Comparison of ENCODE assay signal across 7 mouse cellular contexts in genomic region chr1:72582947-72583731, GRCm38 (mm10). TPM values are rescaled to one million over a fixed set of nuclear protein-coding genes. Genes with fewer than 3 reads are reported as not detected.
DNase-seq lines count a peak whose midpoint lies in the region; ATAC-seq lines count a peak whose summit lies in the region.

TSS of gene Smarcal1 (plus strand) at chr1:72583251.

- ATAC-seq in embryonic facial prominence, embryonic 11.5 days (replicated peaks; ENCODE audit: insufficient number of reproducible peaks, low FRiP score, low TSS enrichment, low read depth) = peak; percentile 99
- peak; percentile 98 for ATAC-seq in granulocyte monocyte progenitor cell, adult 5-6 weeks (replicated peaks; ENCODE audit: poor library complexity, severe bottlenecking)
- ATAC-seq in midbrain, embryonic 13.5 days = peak; percentile 99

- peak within 1 kb of the TSS; percentile 57 for H3K4me3 ChIP-seq in embryonic facial prominence, embryonic 11.5 days (ENCODE audit: low read depth, low read length)
- H3K4me3 ChIP-seq in limb, embryonic 10.5 days = peak within 1 kb of the TSS; percentile 69
- peak within 1 kb of the TSS; percentile 59 for H3K4me3 ChIP-seq in midbrain, embryonic 13.5 days (replicated peaks)

- no peak within 1 kb of the TSS for H3K27ac ChIP-seq in embryonic facial prominence, embryonic 11.5 days (replicated peaks; ENCODE audit: low read depth, low read length)
- H3K27ac ChIP-seq in limb, embryonic 10.5 days = peak within 1 kb of the TSS; percentile 88
- peak within 1 kb of the TSS; percentile 89 for H3K27ac ChIP-seq in midbrain, embryonic 13.5 days

- H3K4me1 ChIP-seq in embryonic facial prominence, embryonic 11.5 days (ENCODE audit: control insufficient read depth, insufficient read depth, low read length) = no peaks in the 10 kb centered on the region
- H3K4me1 ChIP-seq in limb, embryonic 10.5 days = peaks cover 30% of the 10 kb centered on the region
- H3K4me1 ChIP-seq in midbrain, embryonic 13.5 days (replicated peaks) = peaks cover 26% of the 10 kb centered on the region

- DNase-seq in adrenal gland, postnatal 14 days = peak; percentile 95
- peak; percentile 97 for DNase-seq in embryonic facial prominence, embryonic 11.5 days (ENCODE audit: low spot score)
- peak; percentile 97 for DNase-seq in kidney, adult 11 months
- DNase-seq in limb, embryonic 10.5 days (ENCODE audit: low spot score) = peak; percentile 91
- DNase-seq in spleen, adult 12 weeks (ENCODE audit: low spot score) = peak; percentile 84

- H3K9me3 ChIP-seq in embryonic facial prominence, embryonic 11.5 days (replicated peaks; ENCODE audit: control insufficient read depth, low read length) = no peaks in the 10 kb centered on the region
- no peaks in the 10 kb centered on the region for H3K9me3 ChIP-seq in limb, embryonic 10.5 days (replicated peaks)
- no peaks in the 10 kb centered on the region for H3K9me3 ChIP-seq in midbrain, embryonic 13.5 days

- peak within 1 kb of the TSS; percentile 48 for H3K4me2 ChIP-seq in embryonic facial prominence, embryonic 11.5 days (ENCODE audit: low read depth, low read length)
- peak within 1 kb of the TSS; percentile 63 for H3K4me2 ChIP-seq in midbrain, embryonic 13.5 days (replicated peaks)

- peak within 1 kb of the TSS; percentile 69 for H3K9ac ChIP-seq in embryonic facial prominence, embryonic 11.5 days (replicated peaks; ENCODE audit: low read length)
- H3K9ac ChIP-seq in midbrain, embryonic 13.5 days (replicated peaks) = peak within 1 kb of the TSS; percentile 66

- H3K36me3 ChIP-seq in embryonic facial prominence, embryonic 11.5 days (replicated peaks; ENCODE audit: control insufficient read depth, insufficient read depth, low read depth, low read length) = no peaks in the 10 kb centered on the region
- peaks cover 27% of the 10 kb centered on the region for H3K36me3 ChIP-seq in limb, embryonic 10.5 days
- peaks cover 26% of the 10 kb centered on the region for H3K36me3 ChIP-seq in midbrain, embryonic 13.5 days

- WGBS in embryonic facial prominence, embryonic 11.5 days = under 1% methylated on average over 25 of the region's 25 CpGs
- under 1% methylated on average over 25 of the region's 25 CpGs for WGBS in limb, embryonic 10.5 days
- under 1% methylated on average over 25 of the region's 25 CpGs for WGBS in midbrain, embryonic 13.5 days

- no peaks in the 10 kb centered on the region for H3K27me3 ChIP-seq in embryonic facial prominence, embryonic 11.5 days (ENCODE audit: control insufficient read depth, insufficient read depth, low read length)
- no peaks in the 10 kb centered on the region for H3K27me3 ChIP-seq in limb, embryonic 10.5 days (ENCODE audit: low read depth, poor library complexity, severe bottlenecking)
- no peaks in the 10 kb centered on the region for H3K27me3 ChIP-seq in midbrain, embryonic 13.5 days

RNA-seq across cellular contexts. Expression of gene Smarcal1, which starts in this region (rescaled TPM):
- total RNA-seq in adrenal gland, postnatal 14 days (2021) = 33.7 and 37.4 TPM in 2 replicates
- polyA plus RNA-seq in embryonic facial prominence, embryonic 11.5 days (2014; fragmentation: Nextera tagmentation; extraction: Ambion mirVana) = 36.2 and 38.9 TPM in 2 replicates
- 25.7 and 31.2 TPM in 2 replicates for total RNA-seq in granulocyte monocyte progenitor cell, adult 5-6 weeks (2014; fragmentation: Nextera tagmentation)
- total RNA-seq in granulocyte monocyte progenitor cell, adult 5-6 weeks (2017) = 26.3 and 30.3 TPM in 2 replicates
- 30.4 and 34.8 TPM in 2 replicates for polyA plus RNA-seq in limb, embryonic 10.5 days (2016; fragmentation: Nextera tagmentation; extraction: Ambion mirVana)
- polyA plus RNA-seq in midbrain, embryonic 13.5 days (2015; fragmentation: Nextera tagmentation; extraction: Ambion mirVana) = 25.1 and 29.8 TPM in 2 replicates
